Mouse (Mus musculus): Measurements from ENCODE around the gene Ripor2.
A peak's percentile ranks its signal among the peaks of the same experiment; 100 is the strongest.

Gene Ripor2

DNA sequence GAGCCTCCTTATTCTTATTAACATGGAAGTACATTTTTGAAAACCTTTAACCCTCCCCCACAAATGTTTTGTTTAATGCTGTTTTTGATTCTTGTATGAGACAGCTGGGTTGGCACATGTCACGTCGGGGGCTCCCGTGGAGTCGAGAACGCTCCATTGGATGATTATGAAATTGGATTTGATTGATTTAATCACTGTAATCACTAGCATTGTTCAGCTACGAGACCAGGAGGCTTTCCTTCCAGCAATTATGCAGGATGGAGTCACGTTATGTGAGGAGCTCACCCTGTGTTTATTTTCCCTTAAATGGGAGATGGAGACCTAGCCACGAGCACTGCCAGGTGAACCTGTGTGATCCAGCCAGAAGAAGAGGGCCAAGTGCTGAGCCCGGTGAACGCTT is at the start of gene Ripor2:
Ripor2 (plus strand) TSS at position 357 of the 400 bp plus-strand sequence.
- no peak for DNase-seq (ENCODE audit: low read depth, low spot score)

- peak; percentile 84 for DNase-seq (ENCODE audit: low read depth, low spot score)
These were observed 45.3 kb upstream of the Ripor2 start for GRCm38 (mm10) chr13:24536531-24537167.

GRCm38 (mm10) chr13:24538012-24538411 is 44.0 kb upstream of the Ripor2 start:
- DNase-seq (ENCODE audit: low read depth, low spot score): no peak

GRCm38 (mm10) chr13:24538941-24539340 is 43.0 kb upstream of the Ripor2 start:
- peak; percentile 52 for DNase-seq (ENCODE audit: low read depth, low spot score)

- DNase-seq (ENCODE audit: low read depth, low spot score): no peak
These were observed 36.3 kb upstream of the Ripor2 start for GRCm38 (mm10) chr13:24545677-24546076.

GRCm38 (mm10) chr13:24546801-24547459 is 35.1 kb upstream of the Ripor2 start:
- no peak for DNase-seq (ENCODE audit: low read depth, low spot score)

GRCm38 (mm10) chr13:24548911-24549310 is 33.1 kb upstream of the Ripor2 start:
- no peak for DNase-seq (ENCODE audit: low read depth, low spot score)

DNA sequence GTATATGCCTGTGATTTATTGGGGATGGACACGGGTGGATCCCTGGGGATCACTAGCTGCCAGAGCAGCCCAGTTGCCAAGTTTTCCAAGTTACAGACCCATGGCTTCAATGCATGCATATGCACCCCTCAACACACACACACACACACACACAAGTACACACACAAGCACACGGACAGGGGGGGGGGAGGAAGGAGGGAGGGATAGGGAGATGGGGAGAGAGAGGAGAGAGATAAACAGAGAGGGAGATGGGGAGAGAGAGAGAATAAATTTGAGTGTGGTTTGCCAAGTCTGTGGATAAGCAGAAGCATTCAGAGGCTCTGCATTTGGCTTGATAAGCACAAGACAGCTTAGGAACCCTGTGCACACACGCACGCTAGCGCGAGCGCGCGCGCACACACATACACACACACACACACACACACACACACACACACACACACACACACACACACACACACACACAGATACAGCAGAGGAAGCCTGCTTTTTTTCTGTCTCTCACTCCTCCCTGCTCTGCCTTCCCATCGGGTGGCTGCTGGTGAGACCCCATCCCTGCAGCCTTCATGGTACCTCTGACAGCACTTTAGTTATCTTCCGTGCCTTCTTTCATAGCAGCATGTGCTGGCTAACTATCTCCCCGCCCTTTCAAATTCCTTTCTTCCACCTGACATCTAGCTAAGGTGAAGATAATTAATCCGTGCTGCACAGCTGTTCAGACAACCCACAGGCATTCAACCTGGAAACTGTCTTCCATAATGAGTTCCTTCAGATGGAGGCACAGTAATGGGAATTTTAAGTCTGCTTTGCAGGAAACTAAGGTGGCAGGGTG is 30.7 kb upstream of the Ripor2 start:
- no peak for DNase-seq (ENCODE audit: low read depth, low spot score)

DNA sequence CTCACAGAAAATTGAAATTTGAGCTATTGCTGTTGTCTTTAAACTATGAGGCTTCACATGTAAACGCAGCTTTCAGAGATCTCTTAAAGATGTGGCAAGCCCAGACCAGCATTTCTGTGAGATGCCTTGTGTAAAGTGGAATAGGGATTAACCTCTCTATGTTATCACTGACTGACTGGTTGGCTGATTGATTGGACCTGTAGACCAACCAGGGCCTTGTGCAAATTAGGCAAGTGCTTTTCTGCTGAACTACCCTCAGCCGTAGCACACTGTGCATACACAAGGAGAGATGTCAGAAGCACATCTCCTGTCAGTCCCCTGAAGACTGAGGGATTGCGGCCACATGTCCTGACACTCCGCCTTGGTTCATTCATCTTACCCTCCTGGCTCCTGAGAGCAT is 29.9 kb upstream of the Ripor2 start:
- DNase-seq (ENCODE audit: low read depth, low spot score): no peak

DNA sequence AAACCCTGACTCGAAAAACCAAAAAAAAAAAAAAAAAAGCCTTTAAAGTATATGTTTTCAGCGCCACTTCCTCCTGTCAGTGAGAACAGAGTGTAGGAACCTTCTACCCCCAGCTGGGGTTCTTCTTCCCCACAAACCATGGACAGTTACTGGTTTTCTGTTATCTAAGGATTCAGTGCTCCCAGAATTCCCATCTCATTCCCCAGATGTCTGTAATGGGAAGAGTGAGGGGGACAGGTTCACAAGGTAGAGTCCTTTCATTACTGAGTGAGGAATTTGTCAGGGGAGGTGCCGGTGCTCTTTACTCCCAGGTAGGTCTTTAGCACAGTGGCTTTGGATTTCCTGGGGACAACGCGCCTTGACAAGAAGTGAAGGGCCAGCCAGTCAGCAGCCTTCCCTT is 20.6 kb upstream of the Ripor2 start:
- no peak for DNase-seq (ENCODE audit: low read depth, low spot score)

DNA sequence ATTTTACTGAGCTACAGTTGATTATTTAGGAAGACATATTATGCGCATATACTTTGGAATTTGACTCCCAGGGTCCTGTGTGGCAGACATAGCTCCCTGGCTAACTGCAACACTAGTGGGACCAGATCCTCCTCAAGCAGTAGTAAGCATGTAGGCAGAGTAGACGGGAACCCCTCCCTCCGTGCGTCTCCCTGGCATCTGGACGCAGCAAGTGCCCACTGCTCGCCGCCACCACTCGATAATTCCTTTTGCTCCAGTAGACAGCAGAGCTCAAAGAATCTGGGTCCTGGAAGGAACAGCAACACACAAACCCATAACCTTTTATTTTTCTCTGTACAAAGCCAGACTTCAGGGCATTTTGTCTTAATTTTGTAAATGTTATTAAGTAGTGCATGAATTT is 17.3 kb upstream of the Ripor2 start:
- peak; percentile 56 for DNase-seq (ENCODE audit: low read depth, low spot score)

- peak; percentile 87 for DNase-seq (ENCODE audit: low read depth, low spot score)
These were observed 16.6 kb upstream of the Ripor2 start for GRCm38 (mm10) chr13:24565230-24565949.

DNA sequence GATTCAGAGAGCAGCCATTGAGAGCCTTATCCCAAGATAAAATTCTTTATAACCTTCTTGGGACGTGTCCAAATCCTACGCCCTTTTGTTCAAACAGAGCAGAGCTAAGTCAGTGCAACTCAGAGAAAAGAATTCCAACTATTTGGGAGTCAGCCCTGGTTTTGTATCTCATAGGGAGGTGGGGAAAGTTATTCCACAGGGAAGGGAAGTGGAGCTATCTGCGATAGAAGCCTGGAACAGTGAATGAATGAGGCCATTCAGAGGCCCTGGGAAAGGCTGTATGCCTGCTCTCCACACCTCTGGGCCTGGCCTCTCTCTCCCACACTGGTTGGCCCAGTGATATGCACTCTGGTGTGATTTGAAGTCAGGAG is 16.1 kb upstream of the Ripor2 start:
- DNase-seq (ENCODE audit: low read depth, low spot score): peak; percentile 94

- no peak for DNase-seq (ENCODE audit: low read depth, low spot score)
These were observed 14.7 kb upstream of the Ripor2 start for GRCm38 (mm10) chr13:24567176-24567811.

- DNase-seq (ENCODE audit: low read depth, low spot score): no peak
These were observed 12.9 kb upstream of the Ripor2 start for GRCm38 (mm10) chr13:24569066-24569465.

- no peak for DNase-seq (ENCODE audit: low read depth, low spot score)
These were observed 11.3 kb upstream of the Ripor2 start for GRCm38 (mm10) chr13:24570716-24571115.

DNA sequence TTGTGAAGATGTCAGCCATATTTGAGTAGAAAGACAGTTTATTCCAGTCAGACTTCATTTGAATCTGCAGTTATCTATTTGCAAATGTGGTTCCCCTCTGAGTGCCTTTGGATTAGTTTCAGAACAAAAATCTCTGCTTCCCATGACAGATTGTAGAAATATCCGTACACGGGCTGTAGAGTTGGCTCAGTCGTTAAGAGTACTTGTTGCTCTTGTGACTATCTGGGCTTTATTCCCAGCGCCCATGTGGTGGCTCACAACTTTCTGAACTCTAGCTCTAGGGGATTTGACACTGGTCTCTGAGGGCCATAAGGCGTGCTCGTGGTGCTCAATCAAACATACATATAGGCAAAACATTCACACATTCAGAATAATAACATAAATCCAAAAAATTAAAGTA is 10.1 kb upstream of the Ripor2 start:
- DNase-seq (ENCODE audit: low read depth, low spot score): no peak

- DNase-seq (ENCODE audit: low read depth, low spot score): no peak
These were observed 6.9 kb upstream of the Ripor2 start for GRCm38 (mm10) chr13:24575126-24575525.

DNA sequence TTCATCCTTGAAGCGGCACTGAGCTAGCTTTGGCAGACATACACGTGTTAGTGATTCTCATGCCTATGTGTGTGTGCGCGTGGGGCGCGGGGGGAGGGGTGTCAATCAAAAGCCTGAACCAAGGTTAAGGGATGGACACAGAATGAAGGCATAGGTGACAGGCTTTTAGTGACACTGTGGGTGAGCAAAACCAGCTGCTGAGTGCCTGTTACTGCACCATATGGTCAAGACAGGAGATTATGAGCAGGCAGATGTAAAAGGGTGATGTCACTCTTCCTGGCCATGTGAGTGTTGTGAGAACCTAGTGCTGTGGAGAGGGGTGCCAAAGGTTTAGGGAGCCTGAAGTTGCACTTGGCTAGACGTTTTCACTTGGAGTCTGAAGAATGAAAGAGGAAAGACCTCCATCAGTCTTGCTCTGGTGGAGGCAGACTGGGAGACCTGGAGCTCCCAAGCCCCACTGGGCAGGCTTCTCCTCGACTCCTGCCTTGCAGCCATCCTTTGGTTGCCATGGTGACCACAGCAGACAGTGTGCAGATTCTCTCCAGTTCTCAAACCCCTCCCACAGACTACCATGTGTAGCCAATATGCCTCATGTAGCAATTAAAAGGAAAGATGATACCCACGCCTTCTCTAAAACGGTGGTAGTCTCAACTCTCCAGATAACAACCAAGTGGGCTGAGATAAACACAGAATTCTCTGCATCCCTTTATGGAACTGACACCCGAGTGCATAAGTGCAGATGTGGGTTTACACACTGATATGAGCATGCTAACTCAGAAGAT is 5.5 kb upstream of the Ripor2 start:
- DNase-seq (ENCODE audit: low read depth, low spot score): no peak

DNA sequence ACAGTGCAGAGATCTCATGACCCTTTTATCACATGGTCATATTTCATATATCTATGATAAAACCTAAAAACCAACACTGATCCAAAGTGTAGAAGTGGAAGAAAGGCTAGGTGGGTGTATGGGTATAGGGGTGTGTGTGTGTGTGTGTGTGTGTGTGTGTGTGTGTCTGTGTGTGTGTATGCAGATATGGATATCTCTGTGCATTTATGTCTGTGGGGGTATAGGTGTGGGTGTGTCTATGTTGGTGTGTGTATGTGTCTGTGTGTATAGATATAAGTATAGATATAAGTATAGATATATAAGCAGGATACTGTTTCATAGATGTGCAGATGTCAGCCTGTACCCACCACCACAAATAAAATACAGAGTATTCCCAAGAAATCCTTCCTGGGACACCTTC is 3.7 kb upstream of the Ripor2 start:
- no peak for DNase-seq (ENCODE audit: low read depth, low spot score)

GRCm38 (mm10) chr13:24580759-24581158 is 1.2 kb upstream of the Ripor2 start:
- DNase-seq (ENCODE audit: low read depth, low spot score): no peak

All from 3T3-L1 (cell line).